Mouse (Mus musculus): Measurements from ENCODE around the gene Disp1.

Disp1 gene

GRCm38 (mm10) chr1:183163512-183164189 is 57.7 kb downstream of the Disp1 start:
- no peak for DNase-seq (ENCODE audit: low read depth)

- no peak for DNase-seq (ENCODE audit: low read depth)
Measured at GRCm38 (mm10) chr1:183161057-183161456, 60.3 kb downstream of the Disp1 start.

GRCm38 (mm10) chr1:183160188-183160587 is 61.1 kb downstream of the Disp1 start:
- DNase-seq (ENCODE audit: low read depth), result no peak

GRCm38 (mm10) chr1:183159183-183159582 is 62.1 kb downstream of the Disp1 start:
- no peak for DNase-seq (ENCODE audit: low read depth)

GRCm38 (mm10) chr1:183155600-183155999 is 65.7 kb downstream of the Disp1 start:
- no peak for DNase-seq (ENCODE audit: low read depth)

GRCm38 (mm10) chr1:183154296-183155204 is 66.8 kb downstream of the Disp1 start:
- no peak for DNase-seq (ENCODE audit: low read depth)

GRCm38 (mm10) chr1:183153354-183153753 is 68.0 kb downstream of the Disp1 start:
- no peak for DNase-seq (ENCODE audit: low read depth)

GRCm38 (mm10) chr1:183151510-183152319 is 69.6 kb downstream of the Disp1 start:
- DNase-seq (ENCODE audit: low read depth), result no peak

GRCm38 (mm10) chr1:183150379-183150840 is 70.9 kb downstream of the Disp1 start:
- no peak for DNase-seq (ENCODE audit: low read depth)

GRCm38 (mm10) chr1:183149571-183150105 is 71.7 kb downstream of the Disp1 start:
- peak; percentile 51 for DNase-seq (ENCODE audit: low read depth)

- DNase-seq (ENCODE audit: low read depth), result peak; percentile 81
Measured at GRCm38 (mm10) chr1:183147438-183147841, 73.9 kb downstream of the Disp1 start.

GRCm38 (mm10) chr1:183146795-183147194 is 74.5 kb downstream of the Disp1 start:
- DNase-seq (ENCODE audit: low read depth), result no peak

- no peak for DNase-seq (ENCODE audit: low read depth)
Measured at GRCm38 (mm10) chr1:183146102-183146735, 75.1 kb downstream of the Disp1 start.

GRCm38 (mm10) chr1:183144602-183145205 is 76.6 kb downstream of the Disp1 start:
- DNase-seq (ENCODE audit: low read depth), result peak; percentile 72

GRCm38 (mm10) chr1:183143246-183143645 is 78.1 kb downstream of the Disp1 start:
- no peak for DNase-seq (ENCODE audit: low read depth)

GRCm38 (mm10) chr1:183142566-183142965 is 78.8 kb downstream of the Disp1 start:
- no peak for DNase-seq (ENCODE audit: low read depth)

GRCm38 (mm10) chr1:183141329-183141728 is 80.0 kb downstream of the Disp1 start:
- DNase-seq (ENCODE audit: low read depth), result no peak

- DNase-seq (ENCODE audit: low read depth), result no peak
Measured at GRCm38 (mm10) chr1:183140511-183141268, 80.6 kb downstream of the Disp1 start.

GRCm38 (mm10) chr1:183138088-183138487 is 83.2 kb downstream of the Disp1 start:
- DNase-seq (ENCODE audit: low read depth), result no peak

GRCm38 (mm10) chr1:183134427-183134826 is 86.9 kb downstream of the Disp1 start:
- DNase-seq (ENCODE audit: low read depth), result peak; percentile 11

Measured in 416B (cell line).